ENCODE assay signal across 26 mouse cellular contexts in the genomic region with DNA sequence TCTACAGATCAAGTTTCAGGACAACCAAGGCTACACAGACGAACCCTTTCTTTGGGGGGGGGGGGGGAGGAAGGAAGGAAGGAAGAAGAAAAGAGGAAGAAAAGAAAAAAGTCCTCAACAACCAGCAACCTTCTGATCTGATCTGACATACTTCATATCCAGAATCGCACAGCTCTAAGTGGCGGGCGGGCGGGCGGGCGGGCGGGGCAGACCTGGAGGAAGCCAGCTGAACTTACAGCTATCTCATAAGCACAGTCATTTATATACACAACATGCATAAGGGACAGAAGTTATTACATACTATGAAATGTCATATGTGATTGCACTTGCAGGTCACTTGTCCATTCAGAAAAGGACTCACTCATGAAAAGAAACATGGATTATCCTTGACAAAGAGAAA. TPM values are rescaled to one million over a fixed set of nuclear protein-coding genes. Genes with fewer than 3 reads are reported as not detected.
DNase-seq lines count a peak whose midpoint lies in the region; ATAC-seq and TF ChIP-seq lines count a peak whose summit lies in the region.
"Had no signal": no experiment of that assay in that cellular context is flagged by ENCODE, and none has a peak within 500 bp of the region (broad histone marks: within the 10 kb centered on the region; RNA-seq: fewer than 3 reads in every experiment).

No protein-coding gene starts in this region.

- 56% methylated on average over 8 of the region's 8 CpGs for whole genome bisulfite sequencing in bone marrow, adult 2 months
- WGBS in liver, embryonic 13.5 days (ENCODE audit: insufficient replicate concordance) = 10% methylated on average over 8 of the region's 8 CpGs
- 58% methylated on average over 8 of the region's 8 CpGs for WGBS in liver, postnatal 0 days (ENCODE audit: insufficient replicate concordance)

- H3K27me3 ChIP-seq in liver, embryonic 13.5 days = no peaks in the 10 kb centered on the region
- no peaks in the 10 kb centered on the region for H3K27me3 ChIP-seq in liver, postnatal 0 days (ENCODE audit: insufficient read depth, low read length)
- H3K27me3 ChIP-seq: embryonic facial prominence, embryonic 15.5 days; forebrain, embryonic 12.5 days; heart, embryonic 15.5 days; hindbrain, embryonic 13.5 days had no signal

- H3K4me2 ChIP-seq in liver, embryonic 13.5 days = peak overlapping the region; percentile 41
- H3K4me2 ChIP-seq in liver, postnatal 0 days (ENCODE audit: low read depth, low read length) = peak overlapping the region; percentile 33; the same call in 1 of the 2 replicates
- H3K4me2 ChIP-seq: embryonic facial prominence, embryonic 15.5 days; forebrain, embryonic 12.5 days; heart, embryonic 11.5 days; heart, embryonic 15.5 days; hindbrain, embryonic 13.5 days had no signal

- no peaks in the 10 kb centered on the region for H3K36me3 ChIP-seq in liver, embryonic 13.5 days
- no peaks in the 10 kb centered on the region for H3K36me3 ChIP-seq in liver, postnatal 0 days (replicated peaks; ENCODE audit: insufficient read depth, low read length)
- H3K36me3 ChIP-seq: embryonic facial prominence, embryonic 15.5 days; forebrain, embryonic 12.5 days; heart, embryonic 15.5 days; hindbrain, embryonic 13.5 days had no signal

- DNase-seq in liver, embryonic 13.5 days = no peak
- no peak for DNase-seq in liver, postnatal 0 days
- DNase-seq in spleen, adult 18-20 months = no peak
- no peak for DNase-seq in gastrocnemius, postnatal 4 days (ENCODE audit: low spot score in 2 of 2)
- no peak for DNase-seq in spleen, adult 12 weeks (ENCODE audit: low spot score)
- DNase-seq in natural killer cell, adult 2 months (ENCODE audit: low spot score in 2 of 2) = no peak
- DNase-seq: adrenal gland, postnatal 10 days; cerebellum, adult 2 months; cerebellum, postnatal 10 days; embryo, embryonic 11 days; gastrocnemius, postnatal 10 days; heart, adult 2 months; heart, postnatal 14 days had no signal

- ATAC-seq in erythroid progenitor cell, adult 5-6 weeks (replicated peaks; ENCODE audit: low FRiP score, poor library complexity, severe bottlenecking) = peak; percentile 57
- ATAC-seq in liver, embryonic 13.5 days (ENCODE audit: low read depth) = peak; percentile 69
- 0 out of 2 replicates have a peak, but pooled peaks have one; percentile 14 for ATAC-seq in liver, postnatal 0 days
- ATAC-seq: forebrain, embryonic 16.5 days had no signal

- H3K27ac ChIP-seq in bone marrow, adult 2 months (ENCODE audit: control insufficient read depth, insufficient read depth, low read depth, low read length, poor library complexity) = 0 out of 2 replicates have a peak overlapping the region, but pooled peaks have one; percentile 50
- peak overlapping the region; percentile 61 for H3K27ac ChIP-seq in liver, embryonic 13.5 days
- 0 out of 2 replicates have a peak overlapping the region, but pooled peaks have one; percentile 29 for H3K27ac ChIP-seq in liver, postnatal 0 days (ENCODE audit: low read depth)
- H3K27ac ChIP-seq: embryonic facial prominence, embryonic 15.5 days; forebrain, embryonic 12.5 days; heart, adult 2 months; heart, embryonic 15.5 days; hindbrain, embryonic 13.5 days had no signal

- peak overlapping the region; percentile 41; the same call in 1 of the 2 replicates for H3K9ac ChIP-seq in liver, embryonic 13.5 days
- no peak overlapping the region for H3K9ac ChIP-seq in liver, postnatal 0 days (replicated peaks)
- H3K9ac ChIP-seq: embryonic facial prominence, embryonic 15.5 days; forebrain, embryonic 12.5 days; heart, embryonic 15.5 days; hindbrain, embryonic 13.5 days had no signal

- TF ChIP-seq EP300 in liver, postnatal 0 days (IDR thresholded peaks at IDR 0.05; ENCODE audit: low read depth) = no peak

- no peak for TF ChIP-seq POLR2A in bone marrow, adult 2 months (IDR thresholded peaks at IDR 0.05; ENCODE audit: borderline replicate concordance, control insufficient read depth, low read depth, low read length)

- H3K9me3 ChIP-seq in liver, embryonic 13.5 days (replicated peaks) = no peaks in the 10 kb centered on the region
- no peaks in the 10 kb centered on the region for H3K9me3 ChIP-seq in liver, postnatal 0 days (ENCODE audit: low read length)
- H3K9me3 ChIP-seq: embryonic facial prominence, embryonic 15.5 days; forebrain, embryonic 12.5 days; heart, embryonic 15.5 days; hindbrain, embryonic 13.5 days had no signal

- TF ChIP-seq CTCF in bone marrow, adult 2 months (IDR thresholded peaks at IDR 0.05; ENCODE audit: control insufficient read depth, insufficient read depth, low read length) = no peak
- TF ChIP-seq CTCF in liver, postnatal 0 days (IDR thresholded peaks at IDR 0.05; ENCODE audit: low read depth) = no peak

- H3K4me1 ChIP-seq in bone marrow, adult 2 months (ENCODE audit: control insufficient read depth, insufficient read depth, low read length) = peaks cover 1% of the 10 kb centered on the region; the same call in 1 of the 2 replicates
- peaks cover 37% of the 10 kb centered on the region for H3K4me1 ChIP-seq in liver, embryonic 13.5 days (replicated peaks)
- H3K4me1 ChIP-seq in liver, postnatal 0 days (ENCODE audit: insufficient read depth) = peaks cover 9% of the 10 kb centered on the region

- no peak overlapping the region for H3K4me3 ChIP-seq in bone marrow, adult 2 months (replicated peaks; ENCODE audit: control insufficient read depth, low read depth, low read length)
- H3K4me3 ChIP-seq in liver, embryonic 13.5 days (replicated peaks) = no peak overlapping the region
- H3K4me3 ChIP-seq in liver, postnatal 0 days (ENCODE audit: low read depth, low read length) = no peak overlapping the region
- H3K4me3 ChIP-seq: embryonic facial prominence, embryonic 15.5 days; forebrain, embryonic 12.5 days; heart, adult 2 months; heart, embryonic 15.5 days; hindbrain, embryonic 13.5 days had no signal

RNA-seq across cellular contexts. Expression of a gene that starts 3.6 kb away (rescaled TPM):
- polyA plus RNA-seq in bone marrow, adult 2 months (2011; ENCODE audit: insufficient read depth, insufficient read length, low replicate concordance, missing spikeins) = 20.2 and 35.7 TPM in 2 replicates
- 13.7 and 24.7 TPM in 2 replicates for total RNA-seq in erythroid progenitor cell, adult 5-6 weeks (2015; ENCODE audit: low replicate concordance)
- 22.9 and 25.8 TPM in 2 replicates for total RNA-seq in erythroid progenitor cell, adult 5-6 weeks (2017; ENCODE audit: low replicate concordance)
- polyA plus RNA-seq in liver, embryonic 13.5 days (2015; fragmentation: Nextera tagmentation; extraction: Ambion mirVana) = 65.5 and 70.4 TPM in 2 replicates
- polyA plus RNA-seq in liver, postnatal 0 days (2015; fragmentation: Nextera tagmentation; extraction: Ambion mirVana) = 35.7 and 38.9 TPM in 2 replicates
- 10 to 100 TPM; 42.7 to 43.5 TPM for total RNA-seq in gastrocnemius, postnatal 4 days (2021)

RNA-seq across cellular contexts. Expression of a gene that starts 46.8 kb away (rescaled TPM):
- polyA plus RNA-seq in bone marrow, adult 2 months (2011; ENCODE audit: insufficient read depth, insufficient read length, low replicate concordance, missing spikeins) = not detected in 2 replicates
- not detected in 2 replicates for total RNA-seq in erythroid progenitor cell, adult 5-6 weeks (2015; ENCODE audit: low replicate concordance)
- not detected in 2 replicates for total RNA-seq in erythroid progenitor cell, adult 5-6 weeks (2017; ENCODE audit: low replicate concordance)
- polyA plus RNA-seq in liver, embryonic 13.5 days (2015; fragmentation: Nextera tagmentation; extraction: Ambion mirVana) = not detected in 2 replicates
- not detected in 2 replicates for polyA plus RNA-seq in liver, postnatal 0 days (2015; fragmentation: Nextera tagmentation; extraction: Ambion mirVana)
- total RNA-seq in gastrocnemius, postnatal 4 days (2021) = not detected
- total RNA-seq: adrenal gland, postnatal 10 days; adrenal gland, postnatal 4 days; ES-E14; gastrocnemius, postnatal 10 days; heart, adult 2 months; heart, postnatal 14 days; hematopoietic stem cell, adult 5-6 weeks had no signal
- polyA plus RNA-seq: cerebellum, adult 2 months; embryonic facial prominence, embryonic 11.5 days; forebrain, embryonic 12.5 days; forebrain, embryonic 16.5 days; gonadal fat pad, adult 2 months; heart, adult 2 months; heart, embryonic 15.5 days; hindbrain, embryonic 13.5 days had no signal

RNA-seq across cellular contexts. Expression of a gene that starts 51.4 kb away (rescaled TPM):
- not detected in 2 replicates for polyA plus RNA-seq in bone marrow, adult 2 months (2011; ENCODE audit: insufficient read depth, insufficient read length, low replicate concordance, missing spikeins)
- total RNA-seq in erythroid progenitor cell, adult 5-6 weeks (2015; ENCODE audit: low replicate concordance) = not detected in 2 replicates
- total RNA-seq in erythroid progenitor cell, adult 5-6 weeks (2017; ENCODE audit: low replicate concordance) = not detected in 2 replicates
- polyA plus RNA-seq in liver, embryonic 13.5 days (2015; fragmentation: Nextera tagmentation; extraction: Ambion mirVana) = not detected in 2 replicates
- polyA plus RNA-seq in liver, postnatal 0 days (2015; fragmentation: Nextera tagmentation; extraction: Ambion mirVana) = not detected in 2 replicates
- not detected for total RNA-seq in gastrocnemius, postnatal 4 days (2021)
- total RNA-seq: adrenal gland, postnatal 10 days; adrenal gland, postnatal 4 days; ES-E14; gastrocnemius, postnatal 10 days; heart, adult 2 months; heart, postnatal 14 days; hematopoietic stem cell, adult 5-6 weeks had no signal
- polyA plus RNA-seq: cerebellum, adult 2 months; embryonic facial prominence, embryonic 11.5 days; forebrain, embryonic 12.5 days; forebrain, embryonic 16.5 days; gonadal fat pad, adult 2 months; heart, adult 2 months; heart, embryonic 11.5 days; heart, embryonic 15.5 days; hindbrain, embryonic 13.5 days had no signal

Comparison
In these comparisons a context has a peak if more than half of its experiments do, and no peak if none do; other contexts are left out.
1. ATAC-seq: peak in every context shown above with its lines; median percentile 69 in liver, embryonic 13.5 days; 57 in erythroid progenitor cell, adult 5-6 weeks; 14 in liver, postnatal 0 days.